Mouse (Mus musculus) ovary, adult 18-20 months (tissue): ENCODE measurements around the gene Rhox12.
A peak's percentile ranks its signal among the peaks of the same experiment; 100 is the strongest.

Source experiments
- DNase-seq: peaks from one replicate; pipeline ENCODE4 v3.0.0; 2022; ENCODE audit warnings: low spot score, mixed read lengths

Rhox12 gene

GRCm38 (mm10) chrX:38110807-38111206 is at the start of gene Rhox12:
TSS of gene Rhox12 (minus strand) at chrX:38110907.
- DNase-seq, result no peak

GRCm38 (mm10) chrX:38159097-38159496 is 48.4 kb upstream of the Rhox12 start:
- no peak for DNase-seq

GRCm38 (mm10) chrX:38121478-38121877 is 10.8 kb upstream of the Rhox12 start:
- DNase-seq, result no peak

GRCm38 (mm10) chrX:38120982-38121381 is 10.3 kb upstream of the Rhox12 start, which contains the start of gene Rhox13:
TSS of gene Rhox13 (plus strand) at chrX:38121219.
- DNase-seq, result no peak

GRCm38 (mm10) chrX:38085041-38085440 is 25.7 kb downstream of the Rhox12 start, which contains the start of gene Rhox11:
TSS of gene Rhox11 (minus strand) at chrX:38085141.
- DNase-seq, result no peak

- peak; percentile 11 for DNase-seq
Observed at GRCm38 (mm10) chrX:38084226-38084625, 26.5 kb downstream of the Rhox12 start.

- DNase-seq, result no peak
Observed at GRCm38 (mm10) chrX:38066175-38066574, 44.5 kb downstream of the Rhox12 start, which contains the start of gene Rhox10. TSS of gene Rhox10 (plus strand) at chrX:38066475.

- DNase-seq, result no peak
Observed at GRCm38 (mm10) chrX:38061544-38061943, 49.2 kb downstream of the Rhox12 start.
